ENCODE assay signal across 13 mouse cellular contexts in genomic region chr14:46436471-46437090, GRCm38 (mm10). TPM values are rescaled to one million over a fixed set of nuclear protein-coding genes. Genes with fewer than 3 reads are reported as not detected.
DNase-seq lines count a peak whose midpoint lies in the region; ATAC-seq lines count a peak whose summit lies in the region.
"Had no signal": no experiment of that assay in that cellular context is flagged by ENCODE, and none has a peak within 500 bp of the region (broad histone marks: within the 10 kb centered on the region; RNA-seq: fewer than 3 reads in every experiment).

No protein-coding gene starts in this region.

- no peaks in the 10 kb centered on the region for H3K9me3 ChIP-seq in hindbrain, embryonic 11.5 days (ENCODE audit: control insufficient read depth, low read length)
- H3K9me3 ChIP-seq in hindbrain, embryonic 13.5 days, result no peaks in the 10 kb centered on the region
- H3K9me3 ChIP-seq in limb, embryonic 13.5 days, result no peaks in the 10 kb centered on the region
- H3K9me3 ChIP-seq: liver, embryonic 15.5 days had no signal

- no peaks in the 10 kb centered on the region for H3K4me1 ChIP-seq in hindbrain, embryonic 11.5 days (replicated peaks; ENCODE audit: control insufficient read depth, insufficient read depth, low read length)
- H3K4me1 ChIP-seq in hindbrain, embryonic 13.5 days (replicated peaks), result no peaks in the 10 kb centered on the region
- peaks cover 20% of the 10 kb centered on the region for H3K4me1 ChIP-seq in limb, embryonic 13.5 days
- H3K4me1 ChIP-seq: liver, embryonic 15.5 days had no signal

- H3K36me3 ChIP-seq in hindbrain, embryonic 11.5 days (ENCODE audit: control insufficient read depth, insufficient read depth, low read length), result no peaks in the 10 kb centered on the region
- no peaks in the 10 kb centered on the region for H3K36me3 ChIP-seq in hindbrain, embryonic 13.5 days
- H3K36me3 ChIP-seq in limb, embryonic 13.5 days, result no peaks in the 10 kb centered on the region
- H3K36me3 ChIP-seq: liver, embryonic 15.5 days had no signal

- H3K9ac ChIP-seq in hindbrain, embryonic 11.5 days (ENCODE audit: low read depth, low read length), result no peak overlapping the region
- no peak overlapping the region for H3K9ac ChIP-seq in hindbrain, embryonic 13.5 days
- H3K9ac ChIP-seq in limb, embryonic 13.5 days, result no peak overlapping the region
- H3K9ac ChIP-seq: liver, embryonic 15.5 days had no signal

- no peak overlapping the region for H3K27ac ChIP-seq in hindbrain, embryonic 11.5 days (ENCODE audit: low read depth, low read length)
- H3K27ac ChIP-seq in hindbrain, embryonic 13.5 days, result no peak overlapping the region
- H3K27ac ChIP-seq in limb, embryonic 13.5 days, result peak overlapping the region; percentile 4
- H3K27ac ChIP-seq: liver, embryonic 15.5 days had no signal

- no peaks in the 10 kb centered on the region for H3K27me3 ChIP-seq in hindbrain, embryonic 11.5 days (ENCODE audit: control insufficient read depth, insufficient read depth, low read length)
- H3K27me3 ChIP-seq in hindbrain, embryonic 13.5 days, result no peaks in the 10 kb centered on the region
- H3K27me3 ChIP-seq in limb, embryonic 13.5 days, result no peaks in the 10 kb centered on the region

- H3K4me3 ChIP-seq in hindbrain, embryonic 11.5 days (ENCODE audit: low read depth, low read length), result no peak overlapping the region
- H3K4me3 ChIP-seq in hindbrain, embryonic 13.5 days, result no peak overlapping the region
- no peak overlapping the region for H3K4me3 ChIP-seq in limb, embryonic 13.5 days
- H3K4me3 ChIP-seq: liver, embryonic 15.5 days had no signal

- no peak overlapping the region for H3K4me2 ChIP-seq in hindbrain, embryonic 11.5 days (replicated peaks; ENCODE audit: low read depth, low read length)
- no peak overlapping the region for H3K4me2 ChIP-seq in hindbrain, embryonic 13.5 days
- H3K4me2 ChIP-seq in limb, embryonic 13.5 days (replicated peaks), result peak overlapping the region; percentile 49
- H3K4me2 ChIP-seq: liver, embryonic 15.5 days had no signal

- ATAC-seq in hindbrain, embryonic 11.5 days (ENCODE audit: low FRiP score), result no peak
- ATAC-seq in hindbrain, embryonic 13.5 days (ENCODE audit: low FRiP score), result no peak
- ATAC-seq in limb, embryonic 13.5 days (ENCODE audit: low FRiP score, low read depth), result peak; percentile 88

- 8% methylated on average over 9 of the region's 9 CpGs for WGBS in hindbrain, embryonic 11.5 days
- WGBS in hindbrain, embryonic 13.5 days, result 23% methylated on average over 9 of the region's 9 CpGs
- WGBS in limb, embryonic 13.5 days, result 4% methylated on average over 9 of the region's 9 CpGs

- peak; percentile 12 for DNase-seq in hindbrain, embryonic 11.5 days (ENCODE audit: low spot score)
- DNase-seq in Muller cell, postnatal 12 days (ENCODE audit: inconsistent ontology term), result peak; percentile 57
- DNase-seq in embryo, embryonic 9.5 days (ENCODE audit: extremely low spot score), result peak; percentile 61
- no peak for DNase-seq in layer of hippocampus, postnatal 14 days (ENCODE audit: low spot score in 2 of 2)
- no peak for DNase-seq in cerebellum, adult 11 months
- DNase-seq in left cerebral cortex, adult 18-20 months (ENCODE audit: low spot score in 2 of 2), result no peak
- DNase-seq: cerebellum, adult 18-20 months; thymus, postnatal 25 days had no signal

RNA-seq across cellular contexts. Expression of gene Bmp4, which starts 46.1 kb away (rescaled TPM):
- polyA plus RNA-seq in hindbrain, embryonic 11.5 days (2014; fragmentation: Nextera tagmentation; extraction: Ambion mirVana), result 11.4 and 12.3 TPM in 2 replicates
- 3.2 and 4.1 TPM in 2 replicates for polyA plus RNA-seq in hindbrain, embryonic 13.5 days (2015; fragmentation: Nextera tagmentation; extraction: Ambion mirVana)
- 34.2 and 40.3 TPM in 2 replicates for polyA plus RNA-seq in limb, embryonic 13.5 days (2015; fragmentation: Nextera tagmentation; extraction: Ambion mirVana)
- 10 to 100 TPM in 1 of 2 experiments, 1 to 10 TPM in 1; 7.3 to 12.3 TPM for total RNA-seq in layer of hippocampus, postnatal 14 days (2021)
- 1 to 10 TPM; 4.2 to 6.0 TPM for total RNA-seq in left cerebral cortex, adult 18-20 months (2021)

RNA-seq across cellular contexts. Expression of gene Gm15217, which starts 57.4 kb away (rescaled TPM):
- not detected in 2 replicates for polyA plus RNA-seq in hindbrain, embryonic 11.5 days (2014; fragmentation: Nextera tagmentation; extraction: Ambion mirVana)
- not detected in 2 replicates for polyA plus RNA-seq in hindbrain, embryonic 13.5 days (2015; fragmentation: Nextera tagmentation; extraction: Ambion mirVana)
- polyA plus RNA-seq in limb, embryonic 13.5 days (2015; fragmentation: Nextera tagmentation; extraction: Ambion mirVana), result 0.34 TPM in 1 of 2 replicates, not detected in the other
- total RNA-seq in layer of hippocampus, postnatal 14 days (2021), result not detected
- total RNA-seq in left cerebral cortex, adult 18-20 months (2021), result not detected
- total RNA-seq: adrenal gland, adult 18-20 months had no signal
- polyA plus RNA-seq: frontal cortex, adult 2 months; liver, embryonic 15.5 days had no signal

Comparison
In these comparisons a context has a peak if more than half of its experiments do, and no peak if none do; other contexts are left out.
1. DNase-seq: peak in hindbrain, embryonic 11.5 days (single experiment), Muller cell, postnatal 12 days (single experiment) and embryo, embryonic 9.5 days (single experiment); none in layer of hippocampus, postnatal 14 days (0 of 2), cerebellum, adult 11 months (single experiment) and left cerebral cortex, adult 18-20 months (0 of 2).